Mouse (Mus musculus): ENCODE data around the gene Chrna4.

DNA sequence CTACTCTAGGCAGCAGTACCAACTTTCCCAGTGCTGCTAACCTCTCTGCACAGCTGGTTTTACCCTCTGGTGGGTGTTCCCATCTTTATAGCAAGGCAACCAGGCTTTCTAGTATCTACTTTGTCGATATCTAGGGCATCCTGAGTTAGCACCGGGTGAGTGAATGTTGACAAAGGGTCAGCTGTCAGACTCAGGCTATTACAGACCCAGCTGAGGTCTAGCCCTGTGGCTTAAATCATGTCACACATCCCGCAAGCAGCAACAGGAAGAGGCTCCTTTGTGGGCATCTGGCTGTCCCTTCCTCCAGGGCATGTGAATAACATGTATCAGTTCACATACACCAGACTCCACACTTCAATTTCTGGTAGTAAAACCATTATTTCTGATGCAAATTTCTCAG lies 14.8 kb upstream of the Chrna4 start:
- TF ChIP-seq CTCF (IDR thresholded peaks at IDR 0.05; ENCODE audit: borderline replicate concordance, extremely low read depth, insufficient read depth, insufficient read length) (no peak), POLR2A (IDR thresholded peaks at IDR 0.05; ENCODE audit: borderline replicate concordance, extremely low read depth, insufficient read depth, insufficient read length, poor library complexity, severe bottlenecking) (no peak)
